Mouse (Mus musculus) gastrocnemius, postnatal 25 days (tissue): ENCODE measurements around the gene Bola1. TPM values are rescaled to one million over a fixed set of nuclear protein-coding genes. Genes with fewer than 3 reads are reported as not detected.
"Not testable (repeated sequence)": the region's sequence is repeated elsewhere in the genome, so short reads cannot be mapped to it uniquely, and the experiment has no call there.

Experiments
- DNase-seq: peaks from one replicate; pipeline ENCODE4 v3.0.0; 2022
- total RNA-seq, 2 experiments: library from RNA; stranded (reverse); gene quantifications; 1 replicate in 1 of 2; 2 replicates in 1 of 2; pipeline ENCODE4 v1.2.3; 2021

The Bola1 gene
- total RNA-seq, 2 experiments from 2014 or later: 22.4 to 28.2 TPM

DNA sequence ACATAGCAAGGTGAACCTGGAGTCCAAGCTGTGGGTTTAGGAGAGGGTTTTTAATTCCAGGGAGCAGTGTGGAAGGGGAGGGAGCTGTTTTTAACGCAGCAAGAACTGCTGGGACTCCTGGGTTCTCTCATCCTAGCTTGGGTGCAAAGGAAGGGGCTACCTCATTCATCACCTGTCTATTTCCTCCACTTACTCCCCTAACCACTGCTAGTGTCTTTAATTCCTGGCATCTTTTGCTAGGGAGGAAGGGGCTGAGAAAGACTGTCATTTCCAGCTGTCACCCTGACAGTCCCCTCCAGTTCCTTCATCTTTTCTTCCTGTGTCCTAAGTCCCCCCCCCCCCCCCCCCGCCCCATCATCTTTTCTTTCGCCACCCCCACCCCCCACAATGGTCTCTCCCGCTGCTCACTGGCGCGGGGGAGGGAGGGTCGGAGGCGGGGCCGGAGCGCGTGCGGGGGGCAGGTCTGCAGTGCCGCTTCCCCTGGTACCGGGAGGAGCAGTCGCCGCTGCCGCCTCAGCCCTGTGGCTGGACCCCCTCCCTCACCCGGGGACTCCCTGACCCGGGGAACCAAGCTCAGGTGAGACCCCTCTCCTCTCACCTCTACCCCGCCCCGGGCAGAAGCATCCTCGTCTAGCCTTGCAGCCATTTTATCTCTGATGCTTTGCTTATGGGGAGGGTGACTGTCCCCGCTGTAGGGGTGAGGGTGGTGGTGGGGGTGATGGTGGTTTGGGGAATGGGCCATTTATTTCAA is 38.6 kb downstream of the Bola1 start, which contains the start of gene Sv2a:
TSS of gene Sv2a (plus strand) at position 425 of the 751 bp plus-strand sequence.
- no peak for DNase-seq

DNA sequence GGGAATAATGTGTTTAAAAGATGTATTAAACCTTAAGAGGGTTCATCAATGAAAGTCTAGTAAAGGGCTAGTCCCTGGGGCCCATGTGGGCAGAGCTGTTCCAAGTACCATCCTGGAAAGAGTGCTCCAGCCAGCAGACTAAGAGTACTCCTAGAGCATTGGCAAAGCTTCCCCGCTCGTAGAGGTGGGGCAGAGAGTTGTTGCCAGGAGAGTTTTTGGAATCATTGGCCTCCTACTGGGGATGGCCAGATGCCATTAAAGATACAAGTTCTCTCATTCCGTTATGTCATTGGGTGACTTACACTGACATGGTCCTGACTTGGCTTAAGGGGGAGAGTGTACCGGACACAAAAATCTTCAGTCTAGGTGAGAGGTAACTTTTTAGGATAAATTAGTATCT is 40.0 kb downstream of the Bola1 start:
- DNase-seq: peak; percentile 62

DNA sequence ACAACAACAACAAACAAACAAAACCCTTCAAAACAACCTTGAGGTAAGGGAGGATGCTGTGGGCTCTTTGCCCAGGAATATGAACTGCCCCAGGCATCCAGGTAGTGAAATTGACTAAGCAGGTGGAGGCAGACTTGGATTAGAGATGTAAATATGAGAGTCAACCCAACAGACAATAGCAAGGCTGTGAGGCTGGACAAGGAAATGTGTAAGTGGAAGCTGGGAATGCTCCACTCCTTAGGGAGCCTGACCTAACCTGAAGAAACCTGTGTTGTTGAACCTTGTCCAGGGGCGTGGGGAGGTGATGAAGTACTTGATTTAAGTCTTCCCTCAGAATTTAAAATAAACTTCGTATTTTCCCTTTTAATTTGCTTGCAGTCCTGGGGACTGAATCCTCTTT is 40.6 kb downstream of the Bola1 start:
- DNase-seq: no peak

DNA sequence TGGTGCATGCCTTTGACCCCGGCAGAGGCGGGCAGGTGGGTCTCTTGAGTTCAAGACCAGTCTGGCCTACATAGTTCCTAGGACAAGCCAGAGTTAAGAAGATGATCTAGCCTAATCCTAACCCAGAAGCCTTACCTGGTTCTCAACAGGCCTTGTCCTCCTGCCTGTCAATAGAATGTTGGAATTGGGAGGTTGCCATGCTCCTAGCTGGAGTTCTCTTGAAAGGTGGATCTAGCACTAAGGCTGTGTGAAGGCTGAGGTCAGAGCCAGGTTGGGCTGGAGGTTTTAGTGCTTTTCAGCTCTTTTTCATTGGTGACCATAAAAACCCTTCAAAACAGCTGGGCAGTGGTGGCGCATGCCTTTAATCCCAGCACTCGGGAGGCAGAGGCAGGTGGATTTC is 41.1 kb downstream of the Bola1 start:
- no peak for DNase-seq

DNA sequence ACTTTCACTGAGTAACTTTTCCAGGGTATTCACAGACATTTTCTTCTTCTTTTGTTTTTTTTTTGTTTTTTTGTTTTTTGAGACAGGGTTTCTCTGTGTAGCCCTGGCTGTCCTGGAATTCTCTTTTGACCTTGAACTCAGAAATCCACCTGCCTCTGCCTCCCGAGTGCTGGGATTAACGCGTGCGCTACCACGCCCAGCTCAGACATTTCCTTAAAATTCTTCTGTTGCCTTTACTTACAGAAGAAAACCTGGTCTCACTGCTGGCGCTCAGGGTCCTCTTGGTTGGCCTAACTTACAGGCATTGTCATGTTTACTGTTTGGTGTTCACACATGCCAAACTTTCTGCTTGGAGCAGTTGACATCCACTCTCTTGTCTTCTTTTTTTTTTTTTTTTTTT is 44.3 kb downstream of the Bola1 start:
- no peak for DNase-seq

DNA sequence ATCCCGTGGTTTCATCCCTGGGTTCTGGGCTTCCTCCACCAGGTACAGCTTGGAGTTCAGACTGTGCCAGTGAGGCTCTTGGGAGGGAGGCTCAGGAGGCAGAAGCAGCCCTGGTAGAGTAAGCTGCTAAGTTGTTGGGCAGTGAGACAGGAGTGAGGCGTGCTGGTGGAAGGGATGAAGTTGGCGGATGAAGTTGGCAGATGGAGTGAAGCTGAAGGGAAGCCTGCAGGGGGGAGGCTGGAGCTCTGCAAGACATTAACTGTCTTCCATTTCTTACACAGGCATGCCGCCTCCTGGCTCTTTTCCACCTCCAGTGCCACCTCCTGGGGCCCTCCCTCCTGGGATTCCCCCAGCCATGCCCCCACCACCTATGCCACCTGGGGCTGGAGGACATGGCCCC is 45.5 kb downstream of the Bola1 start:
- DNase-seq: not testable (repeated sequence)

DNA sequence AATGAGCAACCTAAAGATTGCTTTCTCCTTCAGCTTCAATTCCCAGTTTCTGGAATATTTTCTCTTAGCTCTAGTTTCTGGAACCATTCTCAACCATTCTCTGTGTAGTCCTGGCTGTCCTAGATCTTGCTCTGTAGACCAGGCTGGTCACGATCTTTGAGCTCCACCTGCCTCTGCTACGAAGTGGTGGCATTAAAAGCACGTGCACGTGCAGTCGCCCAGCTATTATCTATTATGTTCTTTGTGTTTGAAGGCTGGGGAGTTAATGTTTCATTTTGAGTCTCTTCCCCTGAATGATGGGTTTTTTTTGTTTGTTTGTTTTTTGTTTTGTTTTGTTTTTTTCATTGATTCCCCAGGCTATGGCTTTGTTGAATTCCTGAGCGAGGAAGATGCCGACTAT is 46.3 kb downstream of the Bola1 start:
- DNase-seq: no peak

DNA sequence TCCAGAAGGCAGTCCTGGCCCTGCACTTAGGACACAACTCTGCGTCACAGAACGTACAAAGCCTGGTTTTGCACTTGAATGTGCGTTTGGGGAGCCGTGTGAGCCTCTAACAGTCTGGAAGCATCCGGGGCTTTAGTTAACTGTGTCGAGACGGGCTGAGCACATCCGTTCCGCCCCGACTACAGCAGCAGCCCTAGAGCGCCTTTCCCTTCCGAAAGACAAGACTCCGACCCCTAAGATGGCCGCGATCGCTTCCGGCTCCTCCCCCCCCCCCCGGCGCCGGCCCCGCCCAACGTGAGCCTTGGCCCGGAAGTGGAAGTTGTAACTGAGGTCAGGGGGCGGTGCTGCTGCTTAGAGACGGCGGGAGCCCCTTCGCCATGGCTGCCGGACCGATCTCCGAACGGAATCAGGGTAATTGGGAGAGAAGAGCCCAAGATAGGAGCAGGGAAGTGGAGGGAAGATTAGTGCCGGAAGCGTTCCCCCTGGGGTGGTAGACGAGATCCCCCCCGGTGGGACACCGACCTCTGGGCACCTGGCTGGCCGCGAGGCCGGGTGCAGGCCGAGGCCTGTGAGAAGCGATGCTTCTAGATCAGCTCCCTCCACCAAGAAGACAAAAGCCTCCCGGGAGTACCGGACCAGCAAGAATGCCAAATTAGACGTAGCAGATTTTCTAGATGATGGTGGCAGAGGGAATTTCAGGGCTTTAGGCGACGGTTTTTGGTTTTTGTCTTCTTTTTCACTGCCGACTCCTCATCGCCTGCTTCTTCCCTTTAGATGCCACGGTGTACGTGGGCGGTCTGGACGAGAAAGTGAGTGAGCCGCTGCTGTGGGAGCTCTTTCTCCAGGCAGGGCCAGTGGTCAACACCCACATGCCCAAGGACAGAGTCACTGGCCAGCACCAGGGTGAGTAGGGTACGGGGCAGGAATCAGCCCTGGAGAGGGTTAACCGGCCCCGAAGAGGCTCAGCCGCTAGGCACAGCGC is 47.0 kb downstream of the Bola1 start, which contains the start of gene Sf3b4:
TSS of gene Sf3b4 (plus strand) at position 136 of the 982 bp plus-strand sequence.
- DNase-seq: peak; percentile 91

DNA sequence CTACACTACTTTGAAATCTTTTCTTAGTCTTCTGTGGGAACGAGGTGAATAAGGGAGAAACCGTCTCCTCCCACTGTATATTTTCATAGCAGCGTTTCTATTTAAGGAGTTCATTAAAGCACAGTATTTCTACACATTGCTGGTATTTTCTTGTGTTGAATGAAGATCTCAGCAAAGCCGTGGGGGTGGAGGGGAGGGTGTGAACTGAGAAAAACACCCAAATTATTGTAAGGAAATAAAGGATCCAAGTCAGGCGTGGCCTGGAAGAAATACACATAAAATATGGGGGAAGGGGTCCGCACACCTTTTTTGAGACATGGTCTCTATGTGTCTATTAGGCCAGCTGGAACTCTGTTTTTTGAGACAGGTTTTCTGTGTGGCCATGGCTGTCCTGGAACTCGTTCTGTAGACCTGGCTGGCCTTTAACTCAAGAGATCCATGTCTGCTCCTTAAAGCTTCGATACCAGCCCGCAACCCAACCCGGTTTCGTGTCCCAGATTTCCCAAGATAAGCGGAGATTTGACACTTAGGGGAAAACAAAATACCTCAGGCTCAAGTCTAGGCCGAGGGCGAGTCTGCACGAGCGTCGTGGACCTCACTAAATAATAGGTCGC is 47.8 kb downstream of the Bola1 start:
- no peak for DNase-seq

DNA sequence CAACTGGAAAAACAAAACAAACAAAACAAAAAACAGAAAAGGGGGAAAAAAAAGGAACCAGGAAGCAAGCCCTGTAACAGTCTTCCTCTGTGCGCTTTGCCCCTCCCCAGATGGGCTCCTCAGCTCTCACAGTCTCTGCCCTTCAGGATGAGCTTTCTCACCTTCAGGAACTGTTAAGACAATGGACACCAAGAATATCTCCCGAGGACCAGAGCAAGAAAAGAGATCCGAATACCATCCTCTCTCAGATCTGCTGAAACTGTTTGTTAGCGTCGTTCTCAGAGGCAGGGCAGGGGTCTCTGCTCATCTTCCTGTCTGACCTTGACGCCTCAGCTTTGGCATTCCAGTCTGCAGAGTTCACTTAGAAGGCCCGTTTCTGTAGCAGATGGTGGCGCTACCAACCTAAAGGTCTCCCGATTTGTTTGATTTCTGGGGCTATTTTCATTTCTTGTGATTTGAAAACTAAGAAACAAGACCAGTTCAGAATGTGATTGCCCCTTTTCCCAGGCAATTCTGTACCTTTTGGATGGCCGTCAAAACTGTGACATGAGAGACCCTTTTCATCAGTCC is 48.4 kb downstream of the Bola1 start:
- DNase-seq: no peak

DNA sequence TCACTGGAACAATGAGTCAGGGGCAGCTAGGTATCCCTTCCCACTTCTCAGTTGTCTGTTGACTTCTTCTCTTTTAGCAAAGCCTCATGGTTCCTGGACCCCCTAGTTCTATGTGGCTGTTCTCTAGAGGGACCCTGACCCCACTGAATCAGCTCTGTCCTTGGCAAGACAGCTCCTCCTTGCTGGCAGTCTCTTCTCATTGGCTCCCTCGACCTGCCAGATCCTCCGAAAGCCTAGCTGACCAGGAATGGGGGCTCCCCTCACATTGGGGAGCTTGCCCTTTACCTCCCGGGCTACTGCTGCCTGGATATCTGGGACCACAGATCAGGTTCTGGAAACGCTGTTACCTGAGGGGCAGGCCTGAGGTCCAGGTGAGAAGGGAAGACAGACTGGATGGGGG is 49.2 kb downstream of the Bola1 start:
- DNase-seq: no peak

DNA sequence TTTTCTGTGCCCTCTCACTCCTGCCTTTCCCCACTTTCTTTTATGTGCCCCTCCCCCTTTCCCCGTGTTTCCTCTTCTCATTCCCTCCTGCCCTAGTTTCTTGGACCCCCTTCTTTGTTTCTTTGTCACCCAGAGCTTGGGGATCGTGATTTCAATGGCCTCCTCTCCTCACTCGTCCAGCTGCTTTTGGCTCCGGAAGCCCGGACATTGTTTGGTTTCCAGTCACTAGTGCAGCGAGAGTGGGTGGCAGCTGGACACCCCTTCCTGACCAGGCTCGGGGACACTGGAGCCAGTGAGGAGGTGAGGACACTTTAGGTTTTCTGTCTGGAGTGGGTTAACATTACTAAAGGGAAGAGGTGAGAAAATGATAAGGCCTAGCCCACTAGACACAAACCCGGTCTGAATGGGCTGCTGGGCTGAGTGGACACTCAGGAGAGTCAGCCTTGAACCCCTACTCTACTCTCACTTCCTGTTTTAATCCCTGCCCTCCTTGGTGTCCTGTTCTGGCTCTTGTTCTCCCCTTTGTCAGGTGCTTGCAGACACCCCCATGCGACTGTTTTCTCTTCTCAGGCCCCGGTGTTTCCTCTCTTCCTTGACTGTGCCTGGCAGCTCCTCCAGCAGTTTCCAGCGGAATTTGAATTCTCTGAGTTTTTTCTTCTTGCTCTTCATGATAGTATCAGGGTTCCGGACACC is 50.9 kb downstream of the Bola1 start:
- DNase-seq: no peak

DNA sequence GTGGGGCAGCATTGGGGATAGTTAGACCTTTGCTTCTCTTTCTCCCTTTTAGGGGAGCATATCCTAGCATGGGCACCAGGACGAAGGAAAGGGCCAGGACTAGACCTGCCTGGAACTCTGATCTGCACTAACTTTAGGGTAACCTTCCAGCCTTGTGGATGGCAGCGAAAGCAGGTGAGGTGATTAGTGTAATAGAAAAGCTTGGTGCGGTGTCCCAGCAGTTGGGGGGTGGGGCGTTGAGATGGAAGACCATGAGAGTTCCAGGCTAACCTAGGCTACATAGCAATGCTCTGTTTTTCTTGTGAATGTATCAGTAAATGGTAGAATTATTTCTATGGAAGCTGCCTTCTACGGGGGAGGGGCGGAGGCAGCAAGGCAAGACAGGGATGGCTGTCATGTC is 56.5 kb downstream of the Bola1 start:
- no peak for DNase-seq

DNA sequence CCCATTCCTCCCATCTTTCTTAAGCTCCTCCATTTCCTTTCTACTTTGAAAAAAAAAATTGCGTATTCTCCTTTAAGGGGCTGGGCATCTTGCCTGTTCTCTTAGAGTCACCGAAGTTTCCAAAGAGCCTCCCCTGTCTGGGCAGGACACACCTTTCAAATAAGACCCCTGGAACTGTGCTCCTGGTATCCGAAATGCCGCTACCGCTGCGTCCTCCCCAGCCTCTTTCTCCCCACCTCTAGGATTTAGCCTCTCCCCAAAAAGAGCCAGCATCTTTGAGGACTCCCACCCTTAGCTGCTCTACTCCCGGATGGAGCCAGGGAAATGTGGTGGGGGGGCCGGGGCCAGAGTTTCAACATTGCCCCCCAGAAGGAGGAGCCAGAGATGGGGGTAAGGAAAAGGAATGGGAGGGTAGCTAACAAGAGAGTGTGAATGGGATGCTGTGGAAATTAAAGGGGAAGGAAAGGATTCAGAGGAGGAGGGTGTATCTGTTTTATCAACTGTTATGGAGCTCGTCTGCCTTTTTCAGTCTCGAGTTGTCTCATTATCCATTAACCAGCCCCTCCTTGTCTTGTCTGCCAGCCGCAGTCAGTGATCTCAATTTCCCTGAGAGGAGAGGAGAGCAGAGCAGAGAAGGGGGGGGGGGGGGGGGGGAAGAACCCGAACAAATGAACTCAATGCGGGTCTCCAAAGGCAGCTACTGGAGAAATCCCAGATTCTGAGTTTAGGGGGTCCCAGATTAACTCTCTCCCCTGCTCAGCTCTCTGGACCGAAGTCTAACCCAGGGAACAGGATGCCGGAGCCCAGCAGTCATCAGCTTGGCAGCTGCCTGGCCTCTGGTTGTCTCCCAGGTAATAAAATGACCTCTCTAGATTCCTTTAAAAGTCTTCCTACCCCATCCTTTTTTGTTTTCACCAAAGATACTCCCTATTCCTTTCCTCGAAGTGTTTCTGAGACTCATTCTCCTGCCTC is 57.4 kb downstream of the Bola1 start, which contains the start of gene Mtmr11:
TSS of gene Mtmr11 (plus strand) at position 136 of the 972 bp plus-strand sequence.
- DNase-seq: no peak

DNA sequence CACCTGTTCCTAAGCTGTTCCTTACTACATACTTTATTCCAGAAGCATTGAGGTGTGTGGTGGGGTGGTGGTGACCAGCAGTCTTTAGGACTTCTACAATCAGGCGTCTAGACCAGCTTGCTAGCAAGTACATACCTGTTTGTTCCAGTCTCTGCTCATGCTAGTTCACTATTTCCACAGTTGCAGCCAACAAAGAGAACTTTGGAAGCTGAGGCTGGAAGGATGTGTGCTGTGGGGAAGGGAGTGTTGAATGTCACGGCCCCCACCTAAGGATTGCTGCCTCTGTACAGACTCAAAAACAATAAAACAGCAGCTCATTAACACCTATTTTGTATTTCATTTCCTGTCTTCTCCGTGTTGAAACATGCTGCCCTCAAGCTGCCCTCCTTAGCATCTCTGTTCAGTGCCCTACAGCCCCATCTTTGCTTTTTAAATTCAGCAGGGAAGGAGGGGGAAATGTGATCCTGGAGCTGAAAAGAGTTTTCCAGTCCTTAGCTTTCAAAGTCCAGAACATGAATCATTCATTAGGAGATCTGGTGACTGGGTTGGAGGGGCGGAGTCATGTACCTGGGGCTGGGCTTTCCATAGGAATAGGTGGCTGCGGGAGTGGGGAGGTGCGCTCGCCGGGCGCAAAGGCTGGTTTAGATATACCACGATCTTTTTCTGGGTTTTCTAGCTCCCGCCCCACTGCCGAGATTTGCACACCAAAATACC is 58.5 kb downstream of the Bola1 start:
- peak; percentile 50 for DNase-seq

DNA sequence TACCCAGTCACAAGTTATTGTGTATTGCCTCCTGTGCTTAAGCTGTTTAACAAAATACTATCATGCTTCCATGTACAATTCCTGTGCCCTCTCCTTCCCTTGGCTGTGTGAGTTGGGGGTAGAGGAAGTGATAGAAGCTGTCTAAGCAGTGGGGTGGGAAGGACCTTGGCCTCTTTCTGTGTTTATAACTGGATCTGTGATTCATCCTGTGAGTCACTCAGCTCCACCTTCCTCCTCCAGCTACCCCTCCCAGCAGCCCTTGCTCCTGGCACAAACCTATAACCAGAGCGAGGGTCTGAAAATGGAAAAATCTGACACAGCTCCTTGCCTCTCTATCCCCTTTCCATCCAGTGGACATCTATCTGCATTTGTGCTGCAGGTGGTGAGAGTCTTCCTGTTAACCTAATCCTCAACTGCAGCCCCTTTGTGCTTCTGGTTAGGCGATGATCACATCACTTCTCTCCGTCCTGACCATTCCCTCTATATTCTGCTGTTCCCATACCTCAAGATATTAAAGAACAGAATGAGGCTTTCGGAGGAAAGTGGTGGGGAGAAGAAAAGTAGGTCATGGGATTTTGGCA is 59.2 kb downstream of the Bola1 start:
- peak; percentile 56 for DNase-seq

DNA sequence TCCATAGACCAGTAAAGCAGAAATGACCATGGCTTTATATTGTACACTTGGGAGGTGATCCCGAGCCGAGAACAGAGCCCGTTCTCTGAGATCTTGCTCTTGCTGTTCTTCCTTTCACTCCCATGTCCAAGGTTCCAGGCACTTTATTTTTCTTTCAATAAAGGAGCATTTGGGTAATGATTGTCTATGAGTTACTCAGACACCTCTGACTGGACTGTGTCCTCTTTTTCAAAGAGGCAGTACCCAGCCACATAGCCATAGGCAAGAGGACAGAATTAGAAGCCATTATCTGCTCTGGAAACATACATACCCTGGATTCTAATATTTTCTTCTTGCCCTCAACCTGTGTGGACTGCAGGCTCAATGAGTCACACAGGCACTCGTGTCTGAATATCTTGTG is 59.7 kb downstream of the Bola1 start:
- no peak for DNase-seq

DNA sequence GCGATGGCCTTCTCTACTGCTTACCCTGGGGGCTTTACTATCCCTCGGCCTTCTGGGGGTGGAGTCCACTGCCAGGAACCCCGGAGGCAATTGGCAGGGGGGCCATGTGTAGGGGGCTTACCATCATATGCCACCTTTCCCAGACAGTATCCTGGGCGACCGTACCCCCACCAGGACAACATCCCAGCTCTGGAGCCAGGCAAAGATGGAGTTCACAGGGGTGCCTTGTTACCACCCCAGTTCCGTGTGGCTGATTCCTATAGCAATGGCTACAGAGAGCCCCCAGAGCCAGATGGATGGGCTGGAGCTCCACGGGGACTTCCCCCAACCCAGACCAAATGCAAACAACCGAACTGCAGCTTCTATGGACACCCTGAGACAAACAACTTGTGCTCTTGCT is 64.0 kb downstream of the Bola1 start:
- no peak for DNase-seq

DNA sequence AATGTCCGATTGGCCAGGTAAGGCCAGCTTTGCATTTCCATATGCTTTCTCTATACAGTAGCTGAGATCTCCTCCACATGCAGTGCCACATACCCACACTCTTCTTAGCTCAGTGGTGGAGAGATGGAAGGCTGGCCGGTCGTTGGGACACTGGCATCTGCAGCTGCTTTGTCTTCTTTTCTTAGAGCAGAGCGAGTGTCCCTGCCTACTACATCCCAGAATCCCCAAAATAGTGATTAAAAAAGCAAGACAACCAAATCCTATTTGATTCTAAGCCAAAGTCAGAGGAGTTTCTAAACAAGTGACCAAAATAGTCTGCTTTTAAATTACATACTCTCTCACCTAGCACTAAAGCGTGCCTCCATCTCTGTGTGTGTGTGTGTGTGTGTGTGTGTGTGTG is 66.9 kb downstream of the Bola1 start:
- DNase-seq: no peak
